Mouse (Mus musculus) liver, embryonic 14.5 days (tissue): ENCODE measurements around the gene Kazn. TPM values are rescaled to one million over a fixed set of nuclear protein-coding genes. Genes with fewer than 3 reads are reported as not detected.

Source experiments
- ATAC-seq: fragments of 200-750 bp; cut with Nextera tagmentation; 2 replicates; pipeline ENCODE4 v1.8.0; 2017; ENCODE audit warnings: moderate number of reproducible peaks, mild to moderate bottlenecking, moderate library complexity; ENCODE audit not compliant: insufficient read depth
- DNase-seq, 3 experiments: peaks; one replicate each; pipeline ENCODE4 v3.0.0-alpha.2; 2012 to 2013; ENCODE audit warnings: low read depth in 3 of 3, low spot score in 3 of 3
- H3K27ac ChIP-seq: fragments of 300-500 bp; sonication (generic); 2 replicates; pipeline ENCODE4 v1.5.1; 2014; ENCODE audit warnings: moderate library complexity, mild to moderate bottlenecking, control low read depth, inconsistent platforms
- H3K27me3 ChIP-seq: fragments of 300-500 bp; sonication (generic); 2 replicates; pipeline ENCODE4 v1.6.1; 2014; ENCODE audit warnings: mild to moderate bottlenecking, low read length, moderate library complexity; ENCODE audit not compliant: control insufficient read depth, insufficient read depth
- H3K36me3 ChIP-seq: fragments of 300-500 bp; sonication (generic); replicated peaks from 2 replicates; pipeline ENCODE4 v1.6.1; 2014; ENCODE audit warnings: low read depth; ENCODE audit not compliant: control insufficient read depth, insufficient read depth
- H3K4me1 ChIP-seq, 2 experiments: fragments of 200-500 bp in 1 of 2; fragments of 300-500 bp in 1 of 2; sonication (generic) in 1 of 2; replicated peaks; 2 replicates each; pipeline ENCODE4 v1.6.1; 2012 to 2014; ENCODE audit warnings: antibody characterized with exemption in 1 of 2, inconsistent platforms in 1 of 2, low read length in 1 of 2; ENCODE audit not compliant: control insufficient read depth in 2 of 2, insufficient read depth in 2 of 2
- H3K4me2 ChIP-seq: fragments of 300-500 bp; sonication (generic); 2 replicates; pipeline ENCODE4 v1.6.1; 2014; ENCODE audit warnings: low read depth, mild to moderate bottlenecking, control low read depth, moderate library complexity
- H3K4me3 ChIP-seq, 2 experiments: fragments of 200-500 bp in 1 of 2; fragments of 300-500 bp in 1 of 2; sonication (generic) in 1 of 2; 2 replicates each; pipeline ENCODE4 v1.5.1; 2012 to 2014; ENCODE audit warnings: low read depth in 2 of 2, low read length in 2 of 2, mild to moderate bottlenecking in 2 of 2, control low read depth in 1 of 2, inconsistent platforms in 1 of 2, moderate library complexity in 1 of 2; ENCODE audit not compliant: insufficient read depth in 1 of 2
- H3K9ac ChIP-seq: fragments of 300-500 bp; sonication (generic); replicated peaks from 2 replicates; pipeline ENCODE4 v1.6.1; 2014; ENCODE audit warnings: mild to moderate bottlenecking, control low read depth, moderate library complexity
- H3K9me3 ChIP-seq: fragments of 300-500 bp; sonication (generic); 2 replicates; pipeline ENCODE4 v1.6.1; 2016; ENCODE audit warnings: low read length, mixed read lengths; ENCODE audit not compliant: control insufficient read depth
- CTCF ChIP-seq: IDR thresholded peaks from 2 replicates; pipeline ENCODE4 v1.5.1; 2016; ENCODE audit warnings: antibody characterized with exemption, low read depth, control low read depth
- EP300 ChIP-seq: IDR thresholded peaks from 2 replicates; pipeline ENCODE4 v1.6.1; 2016; ENCODE audit warnings: antibody characterized with exemption, low read depth
- WGBS: fragments of 180-500 bp; shearing (Covaris S2); extraction: QIAGEN DNeasy Blood & Tissue Kit; methylation state at CpG from one replicate; pipeline ENCODE4 v1.1.7; 2014; ENCODE audit not compliant: insufficient replicate concordance; 5-methylcytosine and 5-hydroxymethylcytosine counted together
- polyA plus RNA-seq, 2 experiments: library from polyadenylated mRNA; depleted of rRNA in 1 of 2; stranded (reverse) in 1 of 2; unstranded in 1 of 2; fragments of >200 nt; fragmentation: Nextera tagmentation in 1 of 2; extraction: Ambion mirVana in 1 of 2; gene quantifications; 2 replicates each; pipeline versions ENCODE4 v1.2.1 to v1.2.3; 2012 to 2014

Gene Kazn
- polyA plus RNA-seq, 2 experiments = 0.41 to 0.94 TPM

DNA sequence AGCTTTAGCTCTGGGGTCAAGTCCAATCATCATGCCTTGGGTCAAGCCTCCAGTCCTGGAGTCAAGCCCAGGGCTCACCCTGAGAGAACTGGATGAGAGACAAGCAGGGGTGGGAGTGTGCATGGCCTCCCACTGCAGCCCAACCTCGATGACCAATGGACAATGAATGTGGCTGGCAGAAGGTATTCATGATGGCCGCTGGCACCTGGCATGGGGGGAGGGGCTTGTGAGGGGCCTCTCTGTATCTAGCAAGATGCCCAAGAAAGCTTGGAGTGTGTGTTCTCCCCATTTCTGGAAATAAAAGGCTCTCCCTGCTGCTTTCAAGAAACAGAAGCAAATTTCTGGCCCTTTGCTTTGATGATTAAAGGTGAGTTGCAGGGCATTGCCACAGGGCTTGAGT, 50.7 kb downstream of the Kazn start:
- 0 out of 4 replicates have a peak, but pooled peaks cover 0 to 3% of the 10 kb centered on the region in 2 experiments for H3K4me1 ChIP-seq
- H3K27me3 ChIP-seq = no peaks in the 10 kb centered on the region
- no peak for ATAC-seq
- no peak overlapping the region for H3K9ac ChIP-seq
- no peak overlapping the region for H3K4me3 ChIP-seq
- TF ChIP-seq EP300 (no peak), CTCF (no peak)
- H3K36me3 ChIP-seq = no peaks in the 10 kb centered on the region
- no peak overlapping the region for H3K27ac ChIP-seq
- no peaks in the 10 kb centered on the region for H3K9me3 ChIP-seq
- no peak for DNase-seq
- WGBS = 53% methylated on average over 2 of the region's 2 CpGs
- H3K4me2 ChIP-seq = no peak overlapping the region

DNA sequence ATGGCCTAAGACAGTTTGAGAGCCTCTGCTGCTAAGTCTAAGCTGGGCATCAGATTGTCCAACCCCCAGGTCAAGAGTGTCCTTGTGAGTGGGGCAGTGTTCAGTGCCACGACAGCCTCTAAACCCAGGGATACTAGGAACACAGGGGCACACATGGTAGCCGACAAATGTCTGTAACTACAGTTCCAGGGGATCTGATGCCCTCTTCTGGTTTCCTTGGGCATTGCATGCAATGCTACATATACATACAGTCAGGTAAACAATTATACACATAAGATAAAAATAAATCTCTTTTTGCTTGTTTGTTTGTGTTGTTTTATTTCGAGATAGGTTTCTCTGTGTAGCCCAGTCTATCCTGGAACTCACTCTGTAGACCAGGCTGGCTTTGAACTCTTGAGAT, 53.0 kb downstream of the Kazn start:
- TF ChIP-seq EP300 = no peak
- TF ChIP-seq CTCF = peak; percentile 42; the same call in 1 of the 2 replicates

DNA sequence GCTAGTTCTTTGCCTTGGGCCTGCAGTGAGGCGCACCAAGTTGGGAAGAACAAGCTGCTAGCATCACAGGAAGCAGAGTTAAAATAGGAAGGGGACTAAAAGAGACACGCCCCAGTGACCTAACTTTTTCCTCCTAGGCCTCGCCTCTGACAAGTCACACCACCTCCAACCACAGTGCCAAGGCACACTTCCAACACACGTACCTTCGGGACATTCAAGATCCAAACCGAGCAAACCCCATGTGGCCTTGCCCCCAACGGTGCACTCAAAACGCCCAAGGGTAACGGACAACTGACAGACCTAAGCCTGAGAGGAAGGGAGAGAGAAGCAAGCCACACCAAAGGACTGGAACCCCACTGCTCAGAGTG, 53.7 kb downstream of the Kazn start:
- no peak for ATAC-seq
- Histone ChIP-seq H3K27ac (no peak overlapping the region), H3K36me3 (no peaks in the 10 kb centered on the region), H3K9ac (no peak overlapping the region), H3K4me1 (0 out of 4 replicates have a peak, but pooled peaks cover 0 to 5% of the 10 kb centered on the region in 2 experiments), H3K4me2 (no peak overlapping the region), H3K4me3 (no peak overlapping the region), H3K27me3 (no peaks in the 10 kb centered on the region), H3K9me3 (no peaks in the 10 kb centered on the region)
- DNase-seq = no peak
- 86% methylated on average over 9 of the region's 9 CpGs for WGBS
- TF ChIP-seq CTCF = no peak
- TF ChIP-seq EP300 = no peak

More for the DNA sequence above, 53.0 kb downstream of the Kazn start:
- no peaks in the 10 kb centered on the region for H3K36me3 ChIP-seq
- no peak for ATAC-seq
- H3K9ac ChIP-seq = no peak overlapping the region
- H3K27me3 ChIP-seq = no peaks in the 10 kb centered on the region
- no peak for DNase-seq
- H3K27ac ChIP-seq = no peak overlapping the region
- 61% methylated on average over 3 of the region's 3 CpGs for WGBS
- H3K4me1 ChIP-seq = 0 out of 4 replicates have a peak, but pooled peaks cover 0 to 3% of the 10 kb centered on the region in 2 experiments
- H3K4me2 ChIP-seq = no peak overlapping the region
- no peak overlapping the region for H3K4me3 ChIP-seq
- H3K9me3 ChIP-seq = no peaks in the 10 kb centered on the region

DNA sequence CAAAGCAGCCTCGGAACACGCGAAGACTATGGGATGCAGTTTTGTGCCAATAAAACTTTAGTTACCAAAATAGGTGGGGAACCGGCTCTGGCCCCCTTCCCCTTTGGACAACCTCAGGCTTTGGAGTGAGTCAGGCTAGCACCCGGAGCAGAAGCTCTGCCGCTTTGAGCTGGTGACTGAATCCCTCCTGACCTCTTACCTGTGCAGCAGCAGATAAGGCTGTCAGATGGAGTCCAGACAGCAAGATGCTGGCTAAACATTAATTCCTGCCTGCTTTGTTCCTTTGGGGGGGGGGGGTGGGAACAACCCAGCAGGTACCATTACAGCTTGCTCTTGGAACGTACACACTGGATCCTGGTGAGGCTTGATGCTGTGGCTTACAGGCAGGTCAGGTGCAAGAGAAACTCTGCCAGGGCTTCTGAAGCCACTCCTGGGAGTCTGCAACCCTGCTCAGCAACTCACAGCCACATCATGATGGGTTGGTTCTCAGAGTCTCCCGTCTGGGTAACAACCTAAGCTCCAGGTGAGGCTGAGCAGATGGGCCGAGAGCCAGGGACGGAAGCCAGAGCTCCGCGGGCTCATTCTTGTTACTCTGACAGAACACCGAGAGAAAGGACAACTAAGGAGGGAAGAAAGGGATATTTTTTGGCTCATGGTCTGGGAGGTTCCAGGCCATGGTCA, 54.2 kb downstream of the Kazn start:
- ATAC-seq = peak; percentile 53

DNA sequence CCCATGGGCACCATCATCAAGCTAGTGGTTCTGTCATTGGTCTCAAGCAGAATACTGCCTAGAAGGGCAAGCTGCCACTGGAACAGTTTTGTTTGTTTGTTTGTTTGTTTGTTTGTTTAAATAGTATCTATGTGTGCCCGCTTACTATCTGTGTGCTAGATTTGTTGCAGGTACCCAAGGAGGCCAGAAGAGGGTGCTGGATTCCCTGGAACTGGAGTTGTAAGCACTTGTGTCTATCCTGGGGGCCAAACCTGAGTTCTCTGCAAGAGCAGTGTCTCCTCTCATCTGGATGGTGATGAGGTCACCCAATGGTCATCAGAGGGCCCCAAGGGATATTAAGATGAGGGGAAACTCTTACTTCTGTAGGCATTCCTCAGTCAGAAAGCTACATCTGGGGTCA, 55.6 kb downstream of the Kazn start:
- ATAC-seq (no peak), DNase-seq (no peak)
- no peaks in the 10 kb centered on the region for H3K27me3 ChIP-seq
- H3K4me2 ChIP-seq = no peak overlapping the region
- no peaks in the 10 kb centered on the region for H3K9me3 ChIP-seq
- no peak overlapping the region for H3K4me3 ChIP-seq
- no peaks in the 10 kb centered on the region for H3K36me3 ChIP-seq
- WGBS = 52% methylated on average over 1 of the region's 1 CpGs
- H3K27ac ChIP-seq = no peak overlapping the region
- 0 out of 2 replicates have a peak, but pooled peaks have one; percentile 10 for TF ChIP-seq CTCF
- no peak for TF ChIP-seq EP300
- peaks cover 0 to 12% of the 10 kb centered on the region in 2 experiments; a peak in 1 of 4 replicates for H3K4me1 ChIP-seq
- no peak overlapping the region for H3K9ac ChIP-seq

More for the DNA sequence above, 54.2 kb downstream of the Kazn start:
- TF ChIP-seq EP300 (no peak), CTCF (no peak)
- H3K4me1 ChIP-seq = peaks cover 0 to 9% of the 10 kb centered on the region in 2 experiments; a peak in 1 of 4 replicates
- DNase-seq = no peak
- WGBS = 69% methylated on average over 13 of the region's 13 CpGs
- no peaks in the 10 kb centered on the region for H3K9me3 ChIP-seq
- H3K27me3 ChIP-seq = no peaks in the 10 kb centered on the region
- H3K4me3 ChIP-seq = no peak overlapping the region
- no peaks in the 10 kb centered on the region for H3K36me3 ChIP-seq
- H3K27ac ChIP-seq = no peak overlapping the region
- no peak overlapping the region for H3K9ac ChIP-seq
- H3K4me2 ChIP-seq = no peak overlapping the region
